Mouse (Mus musculus) hindbrain, embryonic 14.5 days (tissue): Measurements from ENCODE around the gene Rac2. TPM values are rescaled to one million over a fixed set of nuclear protein-coding genes. Genes with fewer than 3 reads are reported as not detected.
A peak's percentile ranks its signal among the peaks of the same experiment; 100 is the strongest.

ENCODE experiments used
- ATAC-seq: fragments of 200-750 bp; cut with Nextera tagmentation; 2 replicates; pipeline ENCODE4 v1.8.0; 2017; ENCODE audit warnings: moderate number of reproducible peaks, mild to moderate bottlenecking, moderate TSS enrichment, moderate library complexity; ENCODE audit not compliant: low FRiP score
- DNase-seq: peaks from one replicate; pipeline ENCODE4 v3.0.0-alpha.2; 2015; ENCODE audit warnings: low spot score
- H3K27ac ChIP-seq: fragments of 300-500 bp; sonication (generic); 2 replicates; pipeline ENCODE4 v1.5.1; 2014; ENCODE audit warnings: mild to moderate bottlenecking, moderate library complexity
- H3K27me3 ChIP-seq: fragments of 300-500 bp; sonication (generic); 2 replicates; pipeline ENCODE4 v1.6.1; 2014; ENCODE audit warnings: mild to moderate bottlenecking, low read length, mixed read lengths; ENCODE audit not compliant: control insufficient read depth, insufficient read depth
- H3K36me3 ChIP-seq: fragments of 300-500 bp; sonication (generic); replicated peaks from 2 replicates; pipeline ENCODE4 v1.6.1; 2014; ENCODE audit not compliant: control insufficient read depth, insufficient read depth
- H3K4me1 ChIP-seq: fragments of 300-500 bp; sonication (generic); replicated peaks from 2 replicates; pipeline ENCODE4 v1.6.1; 2014; ENCODE audit warnings: antibody characterized with exemption, low read length, mixed read lengths; ENCODE audit not compliant: control insufficient read depth, insufficient read depth
- H3K4me2 ChIP-seq: fragments of 300-500 bp; sonication (generic); replicated peaks from 2 replicates; pipeline ENCODE4 v1.6.1; 2014; ENCODE audit warnings: mild to moderate bottlenecking, moderate library complexity
- H3K4me3 ChIP-seq: fragments of 300-500 bp; sonication (generic); replicated peaks from 2 replicates; pipeline ENCODE4 v1.5.1; 2014; ENCODE audit warnings: mild to moderate bottlenecking, low read length
- H3K9ac ChIP-seq: fragments of 300-500 bp; sonication (generic); 2 replicates; pipeline ENCODE4 v1.6.1; 2014
- H3K9me3 ChIP-seq: fragments of 300-500 bp; sonication (generic); 2 replicates; pipeline ENCODE4 v1.6.1; 2016; ENCODE audit warnings: low read length; ENCODE audit not compliant: control insufficient read depth
- WGBS: fragments of 180-500 bp; shearing (Covaris S2); extraction: QIAGEN DNeasy Blood & Tissue Kit; methylation state at CpG from one replicate; pipeline ENCODE4 v1.1.7; 2014; 5-methylcytosine and 5-hydroxymethylcytosine counted together
- polyA plus RNA-seq: library from polyadenylated mRNA; unstranded; fragments of >200 nt; fragmentation: Nextera tagmentation; extraction: Ambion mirVana; gene quantifications from 2 replicates; pipeline ENCODE4 v1.2.1, GENCODE M21; 2014

Rac2 gene
- polyA plus RNA-seq, 1 experiment from 2014 or later: 8.1 TPM

DNA sequence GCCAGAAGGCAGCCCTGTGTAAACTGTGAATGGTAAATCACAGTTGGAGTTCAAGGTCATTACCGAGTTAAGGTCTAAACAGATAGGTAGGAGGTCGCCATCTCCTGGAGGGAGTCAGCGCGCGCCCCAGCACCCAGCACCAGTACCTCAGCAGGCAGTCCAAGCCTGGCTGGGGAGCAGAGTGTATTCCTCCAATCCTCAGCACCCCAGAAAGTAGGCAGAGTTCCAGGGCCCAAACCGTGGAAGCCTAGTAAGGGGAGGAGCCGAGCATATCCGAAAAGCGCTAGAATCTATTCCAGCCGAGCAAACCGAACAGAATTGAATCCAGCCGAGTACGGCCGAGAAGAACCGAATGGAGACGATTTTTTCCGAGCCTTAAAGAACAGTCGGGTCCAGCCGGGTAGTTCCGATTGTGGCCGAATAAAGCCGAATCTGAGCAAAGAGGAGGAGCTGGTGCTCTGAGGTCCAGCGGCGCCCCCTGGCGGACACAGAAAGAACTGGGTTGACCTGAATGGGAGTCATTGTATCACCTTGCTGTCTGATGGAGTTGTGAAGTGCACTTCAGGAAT, 40.6 kb downstream of the Rac2 start:
- Histone ChIP-seq H3K27ac (peak overlapping the region; percentile 78), H3K9me3 (no peaks in the 10 kb centered on the region), H3K36me3 (no peaks in the 10 kb centered on the region)

DNA sequence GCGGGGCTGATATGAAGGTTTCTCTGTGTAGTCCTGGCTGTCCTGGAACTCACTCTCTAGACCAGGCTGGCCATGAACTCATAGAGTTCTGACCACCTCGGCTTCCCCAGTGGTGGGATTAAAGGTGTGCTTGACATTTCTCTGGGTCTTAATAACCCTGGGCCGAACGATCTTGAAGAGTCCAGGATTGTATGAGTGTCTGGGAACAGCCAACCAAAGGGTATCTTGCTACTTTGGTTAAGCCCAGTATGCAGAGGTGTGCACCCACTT, 41.2 kb downstream of the Rac2 start:
- peaks cover 26% of the 10 kb centered on the region for H3K4me1 ChIP-seq
- 0 out of 2 replicates have a peak, but pooled peaks have one; percentile 4 for ATAC-seq
- no peaks in the 10 kb centered on the region for H3K9me3 ChIP-seq
- no peaks in the 10 kb centered on the region for H3K36me3 ChIP-seq
- peak overlapping the region; percentile 51 for H3K4me2 ChIP-seq
- DNase-seq: no peak
- peak overlapping the region; percentile 64 for H3K9ac ChIP-seq
- WGBS: 75% methylated on average over 4 of the region's 4 CpGs
- no peak overlapping the region for H3K4me3 ChIP-seq
- no peaks in the 10 kb centered on the region for H3K27me3 ChIP-seq
- peak overlapping the region; percentile 78 for H3K27ac ChIP-seq

More for the DNA sequence above, 40.6 kb downstream of the Rac2 start:
- Histone ChIP-seq H3K4me1 (peaks cover 26% of the 10 kb centered on the region), H3K27me3 (no peaks in the 10 kb centered on the region), H3K4me2 (peak overlapping the region; percentile 51), H3K4me3 (peak overlapping the region; percentile 24), H3K9ac (peak overlapping the region; percentile 64)
- ATAC-seq (peak; percentile 87), DNase-seq (peak; percentile 100)
- under 1% methylated on average over 25 of the region's 25 CpGs for WGBS

DNA sequence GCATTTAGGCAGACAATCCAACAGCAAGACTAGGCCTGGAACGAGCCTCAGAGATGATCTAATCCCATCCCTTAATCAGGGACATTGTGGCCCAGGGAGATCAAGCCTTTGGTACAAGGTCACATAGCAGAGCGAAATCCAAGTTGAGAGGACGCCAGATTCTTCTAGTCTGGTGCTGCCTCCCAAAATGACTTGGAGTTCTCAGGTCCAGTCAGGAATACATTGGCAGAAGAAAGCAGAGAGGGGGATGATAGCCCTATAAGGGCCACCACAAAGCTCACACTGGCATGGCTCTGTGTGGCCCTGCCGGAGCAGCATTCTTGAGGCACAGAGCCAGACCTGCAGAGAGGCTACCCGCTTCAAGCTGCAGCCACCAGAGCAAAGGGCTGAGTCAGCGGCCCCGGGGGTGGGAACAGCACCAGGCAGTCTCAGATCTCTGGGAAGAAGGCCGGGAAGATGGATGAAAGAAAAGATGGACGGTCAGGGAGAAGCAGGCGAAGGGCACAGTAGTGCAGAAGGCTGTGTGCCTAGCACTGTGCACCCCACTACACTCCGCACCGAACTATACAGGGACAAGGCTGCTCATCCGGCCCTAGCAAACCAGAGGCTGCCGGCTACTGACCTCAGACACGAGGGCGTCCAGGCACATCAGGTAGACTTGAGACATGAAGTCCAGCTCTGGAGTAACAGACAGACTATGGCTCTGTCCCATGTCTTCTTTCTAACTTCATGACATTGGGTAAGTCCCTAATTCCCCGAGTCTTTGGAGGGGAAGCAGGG, 41.7 kb downstream of the Rac2 start, which contains the start of gene C1qtnf6:
Gene C1qtnf6, minus strand, starts transcription at position 746 of the 780 bp plus-strand sequence.
- Histone ChIP-seq H3K4me2 (peak within 1 kb of the TSS; percentile 51), H3K4me1 (peaks cover 26% of the 10 kb centered on the region), H3K4me3 (peak within 1 kb of the TSS; percentile 24), H3K27ac (peak within 1 kb of the TSS; percentile 78), H3K9me3 (no peaks in the 10 kb centered on the region), H3K36me3 (no peaks in the 10 kb centered on the region), H3K9ac (peak within 1 kb of the TSS; percentile 64), H3K27me3 (no peaks in the 10 kb centered on the region)
- WGBS: 68% methylated on average over 17 of the region's 17 CpGs
- DNase-seq: no peak
- no peak for ATAC-seq

DNA sequence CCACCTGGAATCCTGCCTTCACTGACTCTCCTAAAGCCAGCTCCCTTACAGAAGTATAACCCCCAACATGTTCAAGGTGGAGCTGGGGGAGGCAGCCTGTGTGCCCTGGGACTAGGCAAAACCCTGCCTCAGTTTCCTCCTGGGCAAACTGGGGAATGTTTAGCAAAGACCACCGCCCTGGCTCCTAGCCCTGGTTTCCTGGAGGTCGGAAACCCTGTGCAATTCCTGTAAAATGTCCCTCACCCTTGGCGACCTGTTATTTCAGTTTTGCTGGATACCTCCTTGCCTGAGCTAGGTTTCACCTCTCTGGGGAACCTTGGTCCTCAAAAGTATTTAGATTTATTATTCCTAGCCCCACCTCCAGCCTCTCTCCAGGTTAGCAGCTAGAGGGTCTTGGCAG, 42.4 kb downstream of the Rac2 start:
- Histone ChIP-seq H3K4me2 (no peak overlapping the region), H3K9ac (peak overlapping the region; percentile 31; the same call in 1 of the 2 replicates)

DNA sequence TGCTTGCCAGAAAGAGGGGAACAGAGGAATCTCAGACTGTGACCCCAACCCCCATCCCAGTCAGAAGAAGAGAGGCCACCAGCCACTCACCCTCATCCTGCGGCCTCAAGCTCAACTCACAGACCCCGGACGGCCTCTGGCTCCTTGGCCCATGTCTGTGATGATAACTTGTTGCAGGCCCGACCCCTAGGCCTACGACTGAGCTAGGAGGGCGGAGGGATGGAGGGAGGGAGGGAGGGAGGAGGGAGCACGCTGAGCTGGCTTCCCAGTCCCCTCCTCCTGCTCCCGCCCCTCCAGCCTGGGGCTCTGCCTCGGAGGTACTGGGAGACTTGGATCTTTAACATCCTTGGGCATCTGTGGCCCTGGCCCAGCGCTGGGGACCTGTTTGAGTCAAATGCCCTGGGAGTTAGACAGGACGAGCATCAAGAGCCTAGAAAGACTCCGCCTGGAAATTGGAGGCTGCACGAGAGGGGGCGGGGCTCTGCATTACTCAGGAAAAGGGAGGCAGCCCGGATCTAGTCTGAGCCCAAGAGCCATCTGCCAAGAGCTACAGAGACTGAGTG, 43.1 kb downstream of the Rac2 start:
- Histone ChIP-seq H3K9ac (peak overlapping the region; percentile 31), H3K27me3 (no peaks in the 10 kb centered on the region), H3K4me3 (peak overlapping the region; percentile 21), H3K4me1 (peaks cover 26% of the 10 kb centered on the region), H3K9me3 (no peaks in the 10 kb centered on the region), H3K4me2 (peak overlapping the region; percentile 42), H3K27ac (no peak overlapping the region; the same call in 1 of the 2 replicates), H3K36me3 (no peaks in the 10 kb centered on the region)
- ATAC-seq: 0 out of 2 replicates have a peak, but pooled peaks have one; percentile 15
- WGBS: 2% methylated on average over 15 of the region's 15 CpGs
- no peak for DNase-seq

More for the DNA sequence above, 42.4 kb downstream of the Rac2 start:
- H3K27me3 ChIP-seq: no peaks in the 10 kb centered on the region
- ATAC-seq (no peak), DNase-seq (no peak)
- H3K4me1 ChIP-seq: peaks cover 26% of the 10 kb centered on the region
- no peaks in the 10 kb centered on the region for H3K36me3 ChIP-seq
- H3K4me3 ChIP-seq: no peak overlapping the region
- no peak overlapping the region for H3K27ac ChIP-seq
- H3K9me3 ChIP-seq: no peaks in the 10 kb centered on the region
- WGBS: 77% methylated on average over 3 of the region's 3 CpGs

DNA sequence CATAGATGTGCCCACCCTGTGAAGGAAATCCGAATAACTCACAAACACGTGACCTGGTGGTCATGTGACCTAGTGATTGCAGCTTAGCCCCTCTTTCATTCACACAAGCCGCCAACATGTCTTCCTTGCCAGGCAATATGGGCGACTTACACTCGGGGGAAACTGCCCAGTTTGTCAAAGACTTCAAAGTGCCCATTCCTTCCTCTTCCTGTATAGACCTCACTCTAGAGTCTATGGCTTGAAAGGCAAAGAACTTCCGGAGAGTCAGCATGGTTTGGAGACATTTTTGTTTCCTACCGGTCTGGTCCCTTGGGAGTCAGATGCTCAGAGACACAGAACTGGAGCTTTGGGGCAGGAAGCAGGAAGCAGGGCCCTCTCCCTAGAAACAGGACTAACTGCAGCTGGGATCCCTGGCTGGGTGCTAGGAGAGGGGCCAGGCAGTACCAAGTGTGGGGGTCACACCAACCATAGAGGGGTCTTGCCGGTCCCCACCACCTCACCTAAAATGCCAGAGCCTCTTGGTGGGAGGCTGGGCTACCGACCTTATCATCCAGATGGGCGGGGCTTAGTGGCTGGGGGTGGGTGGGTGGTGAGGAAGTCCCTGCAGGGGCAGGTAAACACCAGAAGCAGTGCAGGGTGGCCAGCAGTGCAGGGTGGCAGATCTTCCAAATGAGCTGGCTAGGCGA, 43.7 kb downstream of the Rac2 start:
- 58% methylated on average over 10 of the region's 11 CpGs for WGBS
- Histone ChIP-seq H3K4me2 (peak overlapping the region; percentile 42), H3K4me1 (peaks cover 26% of the 10 kb centered on the region), H3K27ac (no peak overlapping the region; the same call in 1 of the 2 replicates), H3K9ac (peak overlapping the region; percentile 31), H3K36me3 (no peaks in the 10 kb centered on the region), H3K4me3 (peak overlapping the region; percentile 21), H3K27me3 (no peaks in the 10 kb centered on the region), H3K9me3 (no peaks in the 10 kb centered on the region)
- ATAC-seq (no peak), DNase-seq (no peak)

DNA sequence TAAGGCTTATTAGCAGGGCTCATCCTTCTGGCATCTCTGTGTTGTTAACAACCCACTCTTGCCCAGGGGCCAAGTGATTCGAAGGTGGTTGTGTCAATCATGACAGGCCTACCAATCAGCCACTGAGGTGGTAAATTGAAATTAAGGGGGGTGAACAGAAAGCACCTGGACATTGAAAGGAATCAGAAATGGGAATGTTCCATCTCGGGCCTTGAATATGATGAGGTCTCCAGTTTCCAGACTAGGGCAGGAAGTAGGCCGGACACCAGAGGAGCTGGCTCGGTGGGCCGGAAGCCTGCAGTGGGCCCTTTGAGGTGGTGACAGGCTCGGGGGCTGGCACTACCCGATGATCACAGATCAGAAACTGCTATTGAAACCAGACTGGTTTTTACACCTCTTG, 44.6 kb downstream of the Rac2 start:
- Histone ChIP-seq H3K36me3 (no peaks in the 10 kb centered on the region), H3K4me1 (peaks cover 26% of the 10 kb centered on the region), H3K9me3 (no peaks in the 10 kb centered on the region), H3K4me2 (0 out of 2 replicates have a peak overlapping the region, but pooled peaks have one; percentile 42), H3K27ac (0 out of 2 replicates have a peak overlapping the region, but pooled peaks have one; percentile 5), H3K27me3 (no peaks in the 10 kb centered on the region), H3K4me3 (no peak overlapping the region), H3K9ac (no peak overlapping the region)
- WGBS: 86% methylated on average over 7 of the region's 7 CpGs
- ATAC-seq (no peak), DNase-seq (no peak)

DNA sequence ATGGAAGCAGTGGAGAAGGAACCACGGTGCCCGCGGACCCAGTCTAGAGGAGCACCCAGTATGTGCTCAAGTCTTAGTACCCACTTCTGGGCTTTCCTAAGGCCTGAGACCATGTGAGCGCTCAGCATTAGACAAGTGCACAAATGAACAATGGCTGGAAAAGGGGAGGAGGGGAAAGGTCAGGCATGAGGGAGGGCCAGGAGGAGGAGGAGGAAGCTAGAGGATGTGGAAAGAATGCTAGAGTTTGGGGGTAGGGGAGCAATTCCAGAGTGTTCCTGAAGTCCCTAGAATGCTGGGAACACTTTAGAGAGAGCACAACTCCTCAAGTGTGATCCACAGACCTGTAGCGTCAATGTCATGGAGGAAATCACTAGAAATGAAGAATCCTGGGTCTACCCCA, 48.4 kb downstream of the Rac2 start:
- Histone ChIP-seq H3K9ac (no peak overlapping the region), H3K36me3 (no peaks in the 10 kb centered on the region), H3K27me3 (no peaks in the 10 kb centered on the region), H3K4me1 (peaks cover 9% of the 10 kb centered on the region), H3K4me2 (no peak overlapping the region), H3K27ac (no peak overlapping the region), H3K9me3 (no peaks in the 10 kb centered on the region), H3K4me3 (no peak overlapping the region)
- no peak for DNase-seq
- 82% methylated on average over 5 of the region's 5 CpGs for WGBS
- ATAC-seq: no peak

DNA sequence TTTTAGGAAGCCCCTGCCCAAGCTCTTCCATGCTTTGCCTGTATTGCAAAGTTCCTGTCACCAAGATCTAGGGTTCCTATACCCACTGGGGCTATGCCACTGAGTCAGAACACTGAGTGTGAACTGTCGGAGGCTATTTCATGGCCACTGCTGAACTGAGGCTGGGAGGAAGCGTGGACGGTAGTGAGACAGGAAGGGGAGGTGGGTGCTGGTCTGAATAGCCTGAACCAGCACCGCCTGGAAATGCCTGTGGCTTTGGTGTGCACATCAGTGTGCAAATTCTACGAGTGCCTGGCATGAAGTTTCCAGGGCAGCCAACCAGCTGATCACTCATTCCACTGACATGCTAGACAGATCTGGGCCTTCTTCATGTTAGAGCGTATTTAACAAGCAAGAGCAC, 50.7 kb downstream of the Rac2 start:
- Histone ChIP-seq H3K4me3 (no peak overlapping the region), H3K36me3 (no peaks in the 10 kb centered on the region), H3K27ac (no peak overlapping the region), H3K9me3 (no peaks in the 10 kb centered on the region), H3K27me3 (no peaks in the 10 kb centered on the region), H3K9ac (no peak overlapping the region), H3K4me2 (no peak overlapping the region), H3K4me1 (no peaks in the 10 kb centered on the region)
- ATAC-seq: no peak
- 81% methylated on average over 6 of the region's 6 CpGs for WGBS
- DNase-seq: no peak
